Comparison of ENCODE assay signal across 8 mouse cellular contexts in genomic region chr12:23968968-23969367, GRCm38 (mm10).
DNase-seq lines count a peak whose midpoint lies in the region; ATAC-seq and TF ChIP-seq lines count a peak whose summit lies in the region.
"Not testable (repeated sequence)": the region's sequence is repeated elsewhere in the genome, so short reads cannot be mapped to it uniquely, and the experiment has no call there.

No protein-coding gene starts in this region.

- H3K9ac ChIP-seq in heart, embryonic 12.5 days; hindbrain, embryonic 14.5 days; kidney, postnatal 0 days (ENCODE audit: low read depth, low read length); lung, embryonic 15.5 days; neural tube, embryonic 11.5 days (ENCODE audit: low read length); stomach, postnatal 0 days (ENCODE audit: low read length): not testable (repeated sequence)

- not testable (repeated sequence) for H3K4me1 ChIP-seq in forebrain, embryonic 10.5 days; heart, embryonic 12.5 days (replicated peaks); hindbrain, embryonic 14.5 days (replicated peaks; ENCODE audit: control insufficient read depth, insufficient read depth, low read length); kidney, postnatal 0 days (replicated peaks; ENCODE audit: insufficient read depth, low read length); lung, embryonic 15.5 days; neural tube, embryonic 11.5 days (ENCODE audit: control insufficient read depth, insufficient read depth, low read length); stomach, postnatal 0 days (replicated peaks; ENCODE audit: control insufficient read depth, insufficient read depth)

- not testable (repeated sequence) for H3K36me3 ChIP-seq in forebrain, embryonic 10.5 days (replicated peaks); heart, embryonic 12.5 days; hindbrain, embryonic 14.5 days (replicated peaks; ENCODE audit: control insufficient read depth, insufficient read depth); kidney, postnatal 0 days (ENCODE audit: insufficient read depth, low read length); lung, embryonic 15.5 days; neural tube, embryonic 11.5 days (ENCODE audit: control insufficient read depth, insufficient read depth, low read length); stomach, postnatal 0 days (ENCODE audit: control insufficient read depth, insufficient read depth, low read length)

- H3K27ac ChIP-seq in forebrain, embryonic 10.5 days = 0 out of 2 replicates have a peak overlapping the region, but pooled peaks have one; percentile 60
- not testable (repeated sequence) for H3K27ac ChIP-seq in heart, embryonic 12.5 days (ENCODE audit: poor library complexity, severe bottlenecking); hindbrain, embryonic 14.5 days; kidney, postnatal 0 days; lung, embryonic 15.5 days; neural tube, embryonic 11.5 days (ENCODE audit: low read depth, low read length); stomach, postnatal 0 days (replicated peaks)

- H3K4me3 ChIP-seq in forebrain, embryonic 10.5 days = peak overlapping the region; percentile 44
- peak overlapping the region; percentile 45 for H3K4me3 ChIP-seq in heart, embryonic 12.5 days
- peak overlapping the region; percentile 27 for H3K4me3 ChIP-seq in hindbrain, embryonic 14.5 days (replicated peaks; ENCODE audit: low read length)
- not testable (repeated sequence) for H3K4me3 ChIP-seq in kidney, postnatal 0 days (replicated peaks; ENCODE audit: low read depth, low read length); neural tube, embryonic 11.5 days (ENCODE audit: low read depth, low read length)
- peak overlapping the region; percentile 34 for H3K4me3 ChIP-seq in lung, embryonic 15.5 days
- H3K4me3 ChIP-seq in stomach, postnatal 0 days (ENCODE audit: low read depth, low read length) = peak overlapping the region; percentile 24; the same call in 1 of the 2 replicates

- H3K27me3 ChIP-seq in forebrain, embryonic 10.5 days (ENCODE audit: poor library complexity, severe bottlenecking); heart, embryonic 12.5 days (replicated peaks); hindbrain, embryonic 14.5 days (ENCODE audit: control insufficient read depth, insufficient read depth, low read length); kidney, postnatal 0 days (ENCODE audit: insufficient read depth, low read length); lung, embryonic 15.5 days; neural tube, embryonic 11.5 days (ENCODE audit: control insufficient read depth, insufficient read depth, low read length); stomach, postnatal 0 days (ENCODE audit: control insufficient read depth, insufficient read depth, low read length): not testable (repeated sequence)

- not testable (repeated sequence) for TF ChIP-seq CTCF in kidney, postnatal 0 days (IDR thresholded peaks at IDR 0.05; ENCODE audit: low read depth); stomach, postnatal 0 days (IDR thresholded peaks at IDR 0.05; ENCODE audit: low read depth)

- no CpG with 5 or more reads among the region's 44 CpGs for WGBS in forebrain, embryonic 10.5 days
- 2% methylated on average over 12 of the region's 44 CpGs for WGBS in heart, embryonic 12.5 days
- WGBS in hindbrain, embryonic 14.5 days = no CpG with 5 or more reads among the region's 44 CpGs
- WGBS in kidney, postnatal 0 days = no CpG with 5 or more reads among the region's 44 CpGs
- no CpG with 5 or more reads among the region's 44 CpGs for WGBS in lung, embryonic 15.5 days
- WGBS in neural tube, embryonic 11.5 days = no CpG with 5 or more reads among the region's 44 CpGs
- no CpG with 5 or more reads among the region's 44 CpGs for WGBS in stomach, postnatal 0 days

- TF ChIP-seq EP300 in stomach, postnatal 0 days (optimal IDR thresholded peaks at IDR 0.05) = not testable (repeated sequence)

- peak overlapping the region; percentile 55 for H3K4me2 ChIP-seq in heart, embryonic 12.5 days
- not testable (repeated sequence) for H3K4me2 ChIP-seq in hindbrain, embryonic 14.5 days (replicated peaks); neural tube, embryonic 11.5 days (ENCODE audit: low read depth); stomach, postnatal 0 days (replicated peaks; ENCODE audit: low read depth)
- H3K4me2 ChIP-seq in kidney, postnatal 0 days (ENCODE audit: low read length) = peak overlapping the region; percentile 36; the same call in 1 of the 2 replicates
- peak overlapping the region; percentile 30 for H3K4me2 ChIP-seq in lung, embryonic 15.5 days

- not testable (repeated sequence) for ATAC-seq in heart, embryonic 12.5 days (ENCODE audit: insufficient number of reproducible peaks, low FRiP score); hindbrain, embryonic 14.5 days (ENCODE audit: low FRiP score); kidney, postnatal 0 days (replicated peaks; ENCODE audit: low FRiP score, low read depth); stomach, postnatal 0 days (ENCODE audit: low FRiP score, low TSS enrichment)
- ATAC-seq in lung, embryonic 15.5 days (ENCODE audit: borderline replicate concordance, extremely low read depth, low FRiP score, low TSS enrichment) = peak; percentile 64; the same call in 1 of the 2 replicates
- ATAC-seq in neural tube, embryonic 11.5 days (ENCODE audit: insufficient read depth, low FRiP score, low TSS enrichment) = peak; percentile 65; the same call in 1 of the 2 replicates

- peak; percentile 4 for DNase-seq in adrenal gland, postnatal 10 days
- DNase-seq in forebrain, embryonic 10.5 days (ENCODE audit: extremely low spot score, low spot score); hindbrain, embryonic 14.5 days (ENCODE audit: low spot score); kidney, postnatal 0 days (ENCODE audit: low spot score); neural tube, embryonic 11.5 days (ENCODE audit: low spot score); stomach, postnatal 0 days (ENCODE audit: low spot score): not testable (repeated sequence)

- not testable (repeated sequence) for H3K9me3 ChIP-seq in forebrain, embryonic 10.5 days; heart, embryonic 12.5 days (replicated peaks); hindbrain, embryonic 14.5 days (ENCODE audit: control insufficient read depth, low read length); kidney, postnatal 0 days (replicated peaks; ENCODE audit: low read length); lung, embryonic 15.5 days; neural tube, embryonic 11.5 days (ENCODE audit: control insufficient read depth, low read length); stomach, postnatal 0 days (ENCODE audit: control insufficient read depth, low read length)
